Mouse (Mus musculus) testis, adult 2 months (tissue): ENCODE data around the gene Rpl5. TPM values are rescaled to one million over a fixed set of nuclear protein-coding genes. Genes with fewer than 3 reads are reported as not detected.
"Not testable (repeated sequence)": the region's sequence is repeated elsewhere in the genome, so short reads cannot be mapped to it uniquely, and the experiment has no call there.

ENCODE experiments used
- H3K27ac ChIP-seq: fragments of 200-500 bp; 2 replicates; pipeline ENCODE4 v1.5.1; 2012; ENCODE audit warnings: low read depth, low read length; ENCODE audit not compliant: control insufficient read depth, insufficient read depth
- H3K27me3 ChIP-seq: fragments of 200-500 bp; 2 replicates; pipeline ENCODE4 v1.6.1; 2012; ENCODE audit warnings: mild to moderate bottlenecking, low read length, moderate library complexity; ENCODE audit not compliant: control insufficient read depth, insufficient read depth
- H3K36me3 ChIP-seq: fragments of 200-500 bp; 2 replicates; pipeline ENCODE4 v1.6.1; 2012; ENCODE audit warnings: mild to moderate bottlenecking, low read length; ENCODE audit not compliant: control insufficient read depth, insufficient read depth
- H3K4me1 ChIP-seq: fragments of 200-500 bp; 2 replicates; pipeline ENCODE4 v1.6.1; 2012; ENCODE audit warnings: low read length; ENCODE audit not compliant: control insufficient read depth, insufficient read depth
- H3K4me3 ChIP-seq: fragments of 200-500 bp; 2 replicates; pipeline ENCODE4 v1.5.1; 2012; ENCODE audit warnings: low read depth, mild to moderate bottlenecking, low read length, moderate library complexity, mixed read lengths; ENCODE audit not compliant: control insufficient read depth
- CTCF ChIP-seq: fragments of 200-500 bp; IDR thresholded peaks from 2 replicates; pipeline ENCODE4 v1.5.1; 2012; ENCODE audit warnings: low read depth, mild to moderate bottlenecking, inconsistent platforms, low read length, moderate library complexity; ENCODE audit not compliant: control insufficient read depth, insufficient read depth, insufficient replicate concordance
- POLR2A ChIP-seq: fragments of 200-500 bp; IDR thresholded peaks from 2 replicates; pipeline ENCODE4 v1.6.1; 2012; ENCODE audit warnings: low read depth, mild to moderate bottlenecking, inconsistent platforms, low read length, moderate library complexity; ENCODE audit not compliant: control insufficient read depth
- polyA plus RNA-seq: library from polyadenylated mRNA; depleted of rRNA; stranded (reverse); fragments of >200 nt; gene quantifications from 2 replicates; pipeline ENCODE4 v1.2.3, GENCODE M21; 2012

The Rpl5 gene
- polyA plus RNA-seq, 1 experiment, result 20.7 TPM

- no peak overlapping the region for H3K4me3 ChIP-seq
- H3K4me1 ChIP-seq, result no peaks in the 10 kb centered on the region
- no peak for TF ChIP-seq POLR2A
- no peak overlapping the region for H3K27ac ChIP-seq
- H3K36me3 ChIP-seq, result no peaks in the 10 kb centered on the region
- no peaks in the 10 kb centered on the region for H3K27me3 ChIP-seq
Measured at GRCm38 (mm10) chr5:107936625-107937389, 36.5 kb downstream of the Rpl5 start.

- H3K4me3 ChIP-seq, H3K36me3 ChIP-seq, H3K27me3 ChIP-seq, H3K4me1 ChIP-seq, H3K27ac ChIP-seq: not testable (repeated sequence)
Measured at GRCm38 (mm10) chr5:107938483-107938882, 38.2 kb downstream of the Rpl5 start.

- no peaks in the 10 kb centered on the region for H3K4me1 ChIP-seq
- TF ChIP-seq POLR2A (no peak), CTCF (no peak)
Measured at GRCm38 (mm10) chr5:107938886-107939285, 38.6 kb downstream of the Rpl5 start.

GRCm38 (mm10) chr5:107939701-107940100, 39.4 kb downstream of the Rpl5 start:
- TF ChIP-seq CTCF (no peak), POLR2A (no peak)
- Histone ChIP-seq H3K27me3 (no peaks in the 10 kb centered on the region), H3K27ac (no peak overlapping the region), H3K36me3 (no peaks in the 10 kb centered on the region), H3K4me3 (no peak overlapping the region), H3K4me1 (peaks cover 3% of the 10 kb centered on the region; the same call in 1 of the 2 replicates)

More at GRCm38 (mm10) chr5:107938886-107939285, 38.6 kb downstream of the Rpl5 start:
- Histone ChIP-seq H3K27ac (no peak overlapping the region), H3K4me3 (no peak overlapping the region), H3K36me3 (no peaks in the 10 kb centered on the region), H3K27me3 (no peaks in the 10 kb centered on the region)

GRCm38 (mm10) chr5:107941222-107941621, 40.9 kb downstream of the Rpl5 start:
- peaks cover 3% of the 10 kb centered on the region; the same call in 1 of the 2 replicates for H3K4me1 ChIP-seq
- no peak overlapping the region for H3K27ac ChIP-seq
- no peak for TF ChIP-seq CTCF
- TF ChIP-seq POLR2A, result no peak
- no peaks in the 10 kb centered on the region for H3K27me3 ChIP-seq
- H3K36me3 ChIP-seq, result no peaks in the 10 kb centered on the region
- no peak overlapping the region for H3K4me3 ChIP-seq

- TF ChIP-seq POLR2A, result no peak
- no peak for TF ChIP-seq CTCF
- Histone ChIP-seq H3K27ac (no peak overlapping the region), H3K27me3 (no peaks in the 10 kb centered on the region), H3K4me1 (peaks cover 3% of the 10 kb centered on the region; the same call in 1 of the 2 replicates), H3K36me3 (no peaks in the 10 kb centered on the region), H3K4me3 (no peak overlapping the region)
Measured at GRCm38 (mm10) chr5:107942941-107943340, 42.6 kb downstream of the Rpl5 start.

DNA sequence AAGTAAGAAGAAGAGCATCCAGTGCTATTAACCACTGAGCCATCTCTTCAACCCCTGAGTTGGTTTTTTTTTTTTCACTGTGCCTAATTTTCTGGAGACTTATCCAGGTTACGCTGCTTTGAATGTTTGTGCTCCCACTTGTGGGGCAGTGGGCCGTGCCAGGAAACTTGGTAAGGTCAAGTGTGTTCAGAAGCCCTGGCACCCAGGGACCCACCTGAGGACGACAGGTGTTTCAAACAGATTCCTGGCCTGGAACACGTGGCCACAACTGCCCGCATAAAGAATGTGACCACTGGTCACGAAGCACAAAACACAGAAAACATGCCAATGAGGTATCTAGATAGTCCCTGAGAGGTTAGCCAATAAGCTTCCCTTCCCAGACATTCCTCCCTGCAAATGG, 43.2 kb downstream of the Rpl5 start:
- H3K4me1 ChIP-seq, result peaks cover 3% of the 10 kb centered on the region; the same call in 1 of the 2 replicates
- TF ChIP-seq CTCF, result no peak
- no peak for TF ChIP-seq POLR2A

GRCm38 (mm10) chr5:107946475-107946874, 46.2 kb downstream of the Rpl5 start:
- TF ChIP-seq POLR2A, result no peak
- no peak for TF ChIP-seq CTCF
- no peaks in the 10 kb centered on the region for H3K36me3 ChIP-seq
- H3K27ac ChIP-seq, result no peak overlapping the region
- peaks cover 3% of the 10 kb centered on the region; the same call in 1 of the 2 replicates for H3K4me1 ChIP-seq
- no peak overlapping the region for H3K4me3 ChIP-seq
- H3K27me3 ChIP-seq, result no peaks in the 10 kb centered on the region

More for the DNA sequence above, 43.2 kb downstream of the Rpl5 start:
- no peaks in the 10 kb centered on the region for H3K36me3 ChIP-seq
- no peak overlapping the region for H3K27ac ChIP-seq
- H3K27me3 ChIP-seq, result no peaks in the 10 kb centered on the region
- no peak overlapping the region for H3K4me3 ChIP-seq
